ENCODE assay signal across 20 mouse cellular contexts in genomic region chr3:51196724-51197111, GRCm38 (mm10). TPM values are rescaled to one million over a fixed set of nuclear protein-coding genes. Genes with fewer than 3 reads are reported as not detected.
DNase-seq lines count a peak whose midpoint lies in the region; ATAC-seq and TF ChIP-seq lines count a peak whose summit lies in the region.
"Had no signal": no experiment of that assay in that cellular context is flagged by ENCODE, and none has a peak within 500 bp of the region (broad histone marks: within the 10 kb centered on the region; RNA-seq: fewer than 3 reads in every experiment).

No protein-coding gene starts in this region.

- 85% methylated on average over 3 of the region's 3 CpGs for WGBS in heart, embryonic 16.5 days
- WGBS in limb, embryonic 14.5 days: 73% methylated on average over 3 of the region's 3 CpGs

- TF ChIP-seq EP300 in ES-Bruce4 (IDR thresholded peaks at IDR 0.05; ENCODE audit: insufficient read depth, low read depth, low read length): no peak

- no peak for TF ChIP-seq POLR2A in ES-Bruce4 (IDR thresholded peaks at IDR 0.05; ENCODE audit: insufficient read depth, low read length)
- TF ChIP-seq POLR2A in limb, embryonic 14.5 days (IDR thresholded peaks at IDR 0.05; ENCODE audit: borderline replicate concordance, extremely low read depth, insufficient read depth, insufficient read length): no peak

- no peak overlapping the region for H3K4me3 ChIP-seq in heart, embryonic 16.5 days (ENCODE audit: low read length)
- peak overlapping the region; percentile 33; the same call in 1 of the 2 replicates for H3K4me3 ChIP-seq in ES-Bruce4 (ENCODE audit: low read depth, low read length)
- no peak overlapping the region for H3K4me3 ChIP-seq in limb, embryonic 14.5 days (replicated peaks; ENCODE audit: low read length)
- H3K4me3 ChIP-seq: erythroblast, embryonic 14.5 days; forebrain, embryonic 13.5 days; hindbrain, embryonic 12.5 days; midbrain, embryonic 15.5 days had no signal

- H3K4me1 ChIP-seq in heart, embryonic 16.5 days (ENCODE audit: control insufficient read depth, insufficient read depth, low read length): peaks cover 14% of the 10 kb centered on the region
- peaks cover 2% of the 10 kb centered on the region for H3K4me1 ChIP-seq in ES-Bruce4 (ENCODE audit: control insufficient read depth, insufficient read depth, low read length)
- peaks cover 24% of the 10 kb centered on the region for H3K4me1 ChIP-seq in limb, embryonic 14.5 days (ENCODE audit: control insufficient read depth, insufficient read depth, low read length)

- no peak overlapping the region for H3K4me2 ChIP-seq in heart, embryonic 16.5 days (ENCODE audit: low read depth, low read length)
- H3K4me2 ChIP-seq in limb, embryonic 14.5 days (replicated peaks; ENCODE audit: low read depth, low read length, severe bottlenecking): no peak overlapping the region
- H3K4me2 ChIP-seq: forebrain, embryonic 13.5 days; liver, embryonic 11.5 days had no signal

- H3K9ac ChIP-seq in heart, embryonic 16.5 days (ENCODE audit: low read length): no peak overlapping the region
- peak overlapping the region; percentile 52; the same call in 1 of the 2 replicates for H3K9ac ChIP-seq in ES-Bruce4 (ENCODE audit: low read depth, poor library complexity, severe bottlenecking)
- no peak overlapping the region for H3K9ac ChIP-seq in limb, embryonic 14.5 days (ENCODE audit: low read depth, low read length, severe bottlenecking)
- H3K9ac ChIP-seq: forebrain, embryonic 13.5 days; heart, embryonic 15.5 days; hindbrain, embryonic 12.5 days; midbrain, embryonic 15.5 days had no signal

- H3K27ac ChIP-seq in heart, embryonic 16.5 days (ENCODE audit: low read length): peak overlapping the region; percentile 51; the same call in 1 of the 2 replicates
- H3K27ac ChIP-seq in ES-Bruce4 (ENCODE audit: insufficient read depth, low read length): no peak overlapping the region
- H3K27ac ChIP-seq in limb, embryonic 14.5 days (replicated peaks; ENCODE audit: low read depth, low read length): peak overlapping the region; percentile 65; the same call in 1 of the 2 replicates
- H3K27ac ChIP-seq: forebrain, embryonic 13.5 days; hindbrain, embryonic 12.5 days; midbrain, embryonic 15.5 days had no signal

- no peak for DNase-seq in heart, adult 11 months
- peak; percentile 20 for DNase-seq in 3T3-L1 (ENCODE audit: low read depth, low spot score)
- no peak for DNase-seq in limb, embryonic 14.5 days (ENCODE audit: low spot score)
- DNase-seq in spleen, adult 18-20 months: no peak
- no peak for DNase-seq in spleen, postnatal 4 days (ENCODE audit: low spot score in 2 of 2)
- DNase-seq in lung, postnatal 36 days: no peak
- DNase-seq: cerebellum, adult 11 months; cerebellum, postnatal 25 days; right cerebral cortex, postnatal 25 days; thymus, postnatal 25 days had no signal

- no peak for TF ChIP-seq CTCF in ES-Bruce4 (IDR thresholded peaks at IDR 0.05; ENCODE audit: low read depth, low read length)

- no peak for ATAC-seq in heart, embryonic 16.5 days (replicated peaks; ENCODE audit: extremely low read depth, insufficient read depth, low FRiP score)
- ATAC-seq in limb, embryonic 14.5 days (ENCODE audit: low FRiP score, low read depth): no peak
- ATAC-seq: activated CD4-positive, CD25-positive, alpha-beta regulatory T cell, adult 4 months; forebrain, embryonic 13.5 days; midbrain, embryonic 15.5 days had no signal

- H3K9me3 ChIP-seq in heart, embryonic 16.5 days (replicated peaks; ENCODE audit: control insufficient read depth, low read length): peaks cover 3% of the 10 kb centered on the region; the same call in 1 of the 2 replicates
- no peaks in the 10 kb centered on the region for H3K9me3 ChIP-seq in ES-Bruce4 (replicated peaks; ENCODE audit: control insufficient read depth, insufficient read depth, low read length, poor library complexity, severe bottlenecking)
- H3K9me3 ChIP-seq in limb, embryonic 14.5 days (ENCODE audit: control insufficient read depth, low read length): no peaks in the 10 kb centered on the region
- H3K9me3 ChIP-seq: forebrain, embryonic 13.5 days; heart, embryonic 15.5 days; hindbrain, embryonic 12.5 days; midbrain, embryonic 15.5 days had no signal

- H3K36me3 ChIP-seq in heart, embryonic 16.5 days (ENCODE audit: control insufficient read depth, insufficient read depth): no peaks in the 10 kb centered on the region
- H3K36me3 ChIP-seq in ES-Bruce4 (ENCODE audit: control insufficient read depth, insufficient read depth, low read length, poor library complexity, severe bottlenecking): no peaks in the 10 kb centered on the region; the same call in 1 of the 2 replicates
- H3K36me3 ChIP-seq in limb, embryonic 14.5 days (ENCODE audit: control insufficient read depth, insufficient read depth, low read length): no peaks in the 10 kb centered on the region
- H3K36me3 ChIP-seq: G1E; heart, embryonic 15.5 days; hindbrain, embryonic 12.5 days; midbrain, embryonic 15.5 days had no signal

- H3K27me3 ChIP-seq in heart, embryonic 16.5 days (ENCODE audit: control insufficient read depth, insufficient read depth, low read length): no peaks in the 10 kb centered on the region
- no peaks in the 10 kb centered on the region for H3K27me3 ChIP-seq in ES-Bruce4 (ENCODE audit: control insufficient read depth, insufficient read depth, low read length, poor library complexity, severe bottlenecking)
- H3K27me3 ChIP-seq in limb, embryonic 14.5 days (ENCODE audit: control insufficient read depth, insufficient read depth, low read length): no peaks in the 10 kb centered on the region
- H3K27me3 ChIP-seq: forebrain, embryonic 13.5 days; heart, embryonic 15.5 days; hindbrain, embryonic 12.5 days; midbrain, embryonic 15.5 days had no signal

RNA-seq across cellular contexts. Expression of gene Noct, which starts 27.5 kb away (rescaled TPM):
- polyA plus RNA-seq in heart, embryonic 16.5 days (2015; fragmentation: Nextera tagmentation; extraction: Ambion mirVana): 9.8 and 11.1 TPM in 2 replicates
- 33.7 and 35.6 TPM in 2 replicates for polyA plus RNA-seq in ES-Bruce4 (2011; ENCODE audit: insufficient read depth, insufficient read length, low read depth, missing spikeins)
- 18.0 and 23.3 TPM in 2 replicates for polyA plus RNA-seq in limb, embryonic 14.5 days (2012; rRNA removed)
- polyA plus RNA-seq in limb, embryonic 14.5 days (2014; fragmentation: Nextera tagmentation; extraction: Ambion mirVana): 10.0 and 11.7 TPM in 2 replicates
